Comparison of ENCODE assay signal across 15 mouse cellular contexts in the genomic region with DNA sequence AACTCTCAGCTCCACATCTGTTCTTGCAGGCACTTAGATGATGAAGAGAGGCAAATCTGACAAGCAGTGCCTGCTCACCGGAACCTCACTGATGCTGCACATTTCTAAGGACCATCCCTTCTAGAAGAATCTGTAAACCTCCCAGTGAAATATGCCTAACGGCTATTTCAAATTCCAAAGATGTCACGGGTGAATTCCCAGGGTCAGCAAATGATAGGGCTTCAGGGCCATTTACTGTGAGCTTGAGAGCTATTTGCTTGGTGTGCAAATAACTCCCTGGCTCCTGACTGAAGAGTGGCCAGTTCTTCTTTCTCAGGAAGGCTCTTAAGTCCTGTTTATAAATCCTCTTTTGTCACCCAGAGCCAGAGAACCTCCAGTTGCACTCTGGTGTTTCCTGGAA.
DNase-seq lines count a peak whose midpoint lies in the region; ATAC-seq and TF ChIP-seq lines count a peak whose summit lies in the region.
"Had no signal": no experiment of that assay in that cellular context is flagged by ENCODE, and none has a peak within 500 bp of the region (broad histone marks: within the 10 kb centered on the region; RNA-seq: fewer than 3 reads in every experiment).

No protein-coding gene starts in this region.

- no peaks in the 10 kb centered on the region for H3K27me3 ChIP-seq in embryonic facial prominence, embryonic 11.5 days (ENCODE audit: control insufficient read depth, insufficient read depth, low read length)
- no peaks in the 10 kb centered on the region for H3K27me3 ChIP-seq in forebrain, embryonic 15.5 days
- H3K27me3 ChIP-seq: hindbrain, embryonic 15.5 days; limb, embryonic 15.5 days had no signal

- no peaks in the 10 kb centered on the region for H3K36me3 ChIP-seq in embryonic facial prominence, embryonic 11.5 days (replicated peaks; ENCODE audit: control insufficient read depth, insufficient read depth, low read depth, low read length)
- H3K36me3 ChIP-seq in forebrain, embryonic 15.5 days = no peaks in the 10 kb centered on the region
- H3K36me3 ChIP-seq: hindbrain, embryonic 15.5 days; limb, embryonic 15.5 days had no signal

- DNase-seq in gastrocnemius, adult 2 months = no peak
- DNase-seq in gastrocnemius, postnatal 14 days = no peak
- DNase-seq in Muller cell, postnatal 12 days (ENCODE audit: inconsistent ontology term) = peak; percentile 74
- peak; percentile 23 for DNase-seq in embryonic facial prominence, embryonic 11.5 days (ENCODE audit: low spot score)
- DNase-seq in lung, postnatal 25 days (ENCODE audit: low spot score) = peak; percentile 37
- no peak for DNase-seq in layer of hippocampus, adult 2 months (ENCODE audit: low spot score in 2 of 2)
- DNase-seq in left cerebral cortex, adult 9 months (ENCODE audit: low spot score in 2 of 2) = no peak
- DNase-seq: adrenal gland, postnatal 25 days; lung, embryonic 14.5 days; thymus, postnatal 14 days had no signal

- no peaks in the 10 kb centered on the region for H3K4me1 ChIP-seq in embryonic facial prominence, embryonic 11.5 days (ENCODE audit: control insufficient read depth, insufficient read depth, low read length)
- H3K4me1 ChIP-seq in forebrain, embryonic 15.5 days = no peaks in the 10 kb centered on the region
- H3K4me1 ChIP-seq: hindbrain, embryonic 15.5 days had no signal

- no peaks in the 10 kb centered on the region for H3K9me3 ChIP-seq in embryonic facial prominence, embryonic 11.5 days (replicated peaks; ENCODE audit: control insufficient read depth, low read length)
- no peaks in the 10 kb centered on the region for H3K9me3 ChIP-seq in forebrain, embryonic 15.5 days
- H3K9me3 ChIP-seq: hindbrain, embryonic 15.5 days; limb, embryonic 15.5 days had no signal

- H3K9ac ChIP-seq in embryonic facial prominence, embryonic 11.5 days (replicated peaks; ENCODE audit: low read length) = no peak overlapping the region
- no peak overlapping the region for H3K9ac ChIP-seq in forebrain, embryonic 15.5 days (replicated peaks)
- H3K9ac ChIP-seq: hindbrain, embryonic 15.5 days; limb, embryonic 15.5 days; lung, embryonic 14.5 days had no signal

- no peak for TF ChIP-seq CTCF in gastrocnemius, adult 2 months (IDR thresholded peaks at IDR 0.05)
- no peak for TF ChIP-seq CTCF in layer of hippocampus, adult 2 months (conservative IDR thresholded peaks at IDR 0.05)

- peak overlapping the region; percentile 69 for H3K27ac ChIP-seq in gastrocnemius, adult 2 months
- H3K27ac ChIP-seq in embryonic facial prominence, embryonic 11.5 days (replicated peaks; ENCODE audit: low read depth, low read length) = no peak overlapping the region
- H3K27ac ChIP-seq in forebrain, embryonic 15.5 days (replicated peaks) = no peak overlapping the region
- no peak overlapping the region for H3K27ac ChIP-seq in layer of hippocampus, adult 2 months
- H3K27ac ChIP-seq: hindbrain, embryonic 15.5 days; left cerebral cortex, adult 2 months; limb, embryonic 15.5 days had no signal

- 30% methylated on average over 3 of the region's 3 CpGs for WGBS in embryonic facial prominence, embryonic 11.5 days
- WGBS in forebrain, embryonic 15.5 days = 77% methylated on average over 3 of the region's 3 CpGs

- intact Hi-C loops in gastrocnemius, adult 2 months (cut with DNase I) = loop anchor here (5.0 kb wide), 1 partner anchor 46 kb away; no protein-coding TSS in a partner anchor
- intact Hi-C loops in gastrocnemius, postnatal 14 days (cut with DNase I; ENCODE audit: low total_unique reads) = no loop called here

- no peak overlapping the region for H3K4me2 ChIP-seq in embryonic facial prominence, embryonic 11.5 days (ENCODE audit: low read depth, low read length)
- no peak overlapping the region for H3K4me2 ChIP-seq in forebrain, embryonic 15.5 days (replicated peaks)
- H3K4me2 ChIP-seq: hindbrain, embryonic 15.5 days; limb, embryonic 15.5 days; lung, embryonic 14.5 days; midbrain, embryonic 11.5 days had no signal

- H3K4me3 ChIP-seq in gastrocnemius, adult 2 months = no peak overlapping the region
- no peak overlapping the region for H3K4me3 ChIP-seq in embryonic facial prominence, embryonic 11.5 days (ENCODE audit: low read depth, low read length)
- no peak overlapping the region for H3K4me3 ChIP-seq in forebrain, embryonic 15.5 days
- no peak overlapping the region for H3K4me3 ChIP-seq in layer of hippocampus, adult 2 months
- H3K4me3 ChIP-seq: hindbrain, embryonic 15.5 days; left cerebral cortex, adult 2 months; limb, embryonic 15.5 days had no signal

- ATAC-seq in embryonic facial prominence, embryonic 11.5 days (replicated peaks; ENCODE audit: insufficient number of reproducible peaks, low FRiP score, low TSS enrichment, low read depth) = no peak
- ATAC-seq in forebrain, embryonic 15.5 days (replicated peaks) = no peak

Comparison
In these comparisons a context has a peak if more than half of its experiments do, and no peak if none do; other contexts are left out.
1. DNase-seq: peak in Muller cell, postnatal 12 days (single experiment), embryonic facial prominence, embryonic 11.5 days (single experiment) and lung, postnatal 25 days (single experiment); none in gastrocnemius, adult 2 months (single experiment), gastrocnemius, postnatal 14 days (single experiment), layer of hippocampus, adult 2 months (0 of 2) and left cerebral cortex, adult 9 months (0 of 2).